Mouse (Mus musculus) R1 (cell line): ENCODE data around the gene Prkaa1.

ENCODE experiments used
- DNase-seq: peaks from one replicate; pipeline ENCODE4 v3.0.0-alpha.2; 2018; ENCODE audit warnings: low read depth, low spot score

Prkaa1 gene

GRCm38 (mm10) chr15:5165121-5165773 is 21.6 kb downstream of the Prkaa1 start:
- DNase-seq, result no peak

- DNase-seq, result no peak
Measured at GRCm38 (mm10) chr15:5173217-5173820, 29.7 kb downstream of the Prkaa1 start.

GRCm38 (mm10) chr15:5184668-5185330 is 41.1 kb downstream of the Prkaa1 start:
- peak; percentile 52 for DNase-seq

- DNase-seq, result peak; percentile 86
Measured at GRCm38 (mm10) chr15:5185366-5186292, 42.0 kb downstream of the Prkaa1 start, which contains the start of gene Ttc33. Ttc33 (plus strand) TSS chr15:5185525.

- no peak for DNase-seq
Measured at GRCm38 (mm10) chr15:5186293-5186675, 42.6 kb downstream of the Prkaa1 start.

- no peak for DNase-seq
Measured at GRCm38 (mm10) chr15:5187116-5187515, 43.5 kb downstream of the Prkaa1 start.

GRCm38 (mm10) chr15:5188029-5188428 is 44.4 kb downstream of the Prkaa1 start:
- DNase-seq, result no peak

- DNase-seq, result peak; percentile 14
Measured at GRCm38 (mm10) chr15:5189504-5190093, 45.9 kb downstream of the Prkaa1 start.

- DNase-seq, result peak; percentile 42
Measured at GRCm38 (mm10) chr15:5193833-5194232, 50.2 kb downstream of the Prkaa1 start.

GRCm38 (mm10) chr15:5194446-5194845 is 50.8 kb downstream of the Prkaa1 start:
- DNase-seq, result no peak

- DNase-seq, result no peak
Measured at GRCm38 (mm10) chr15:5194931-5195330, 51.3 kb downstream of the Prkaa1 start.

GRCm38 (mm10) chr15:5195987-5196514 is 52.4 kb downstream of the Prkaa1 start:
- DNase-seq, result no peak

- no peak for DNase-seq
Measured at GRCm38 (mm10) chr15:5196691-5197090, 53.0 kb downstream of the Prkaa1 start.

- no peak for DNase-seq
Measured at GRCm38 (mm10) chr15:5205222-5205621, 61.6 kb downstream of the Prkaa1 start.

GRCm38 (mm10) chr15:5209116-5209515 is 65.5 kb downstream of the Prkaa1 start:
- DNase-seq, result no peak

- DNase-seq, result no peak
Measured at GRCm38 (mm10) chr15:5220491-5220890, 76.8 kb downstream of the Prkaa1 start.

- DNase-seq, result peak; percentile 70
Measured at GRCm38 (mm10) chr15:5230746-5231145, 87.1 kb downstream of the Prkaa1 start.
